Mouse (Mus musculus) adrenal gland, postnatal 4 days (tissue): ENCODE results near the gene Rac1. TPM values are rescaled to one million over a fixed set of nuclear protein-coding genes. Genes with fewer than 3 reads are reported as not detected.
"Not testable (repeated sequence)": the region's sequence is repeated elsewhere in the genome, so short reads cannot be mapped to it uniquely, and the experiment has no call there.

ENCODE experiments used
- DNase-seq, 2 experiments: peaks; one replicate each; pipeline ENCODE4 v3.0.0; 2021 to 2022; ENCODE audit warnings: low spot score in 2 of 2, mixed read lengths in 2 of 2
- total RNA-seq, 2 experiments: library from RNA; stranded (reverse); gene quantifications; 2 replicates each; pipeline ENCODE4 v1.2.3; 2021

The Rac1 gene
- total RNA-seq, 2 experiments from 2014 or later = 390 TPM

GRCm38 (mm10) chr5:143526698-143527331 lies 1.0 kb downstream of the Rac1 start:
- DNase-seq = no peak

- no peak for DNase-seq
Observed at GRCm38 (mm10) chr5:143525454-143526225, 2.2 kb downstream of the Rac1 start.

- DNase-seq = no peak
Observed at GRCm38 (mm10) chr5:143522882-143523281, 5.0 kb downstream of the Rac1 start.

GRCm38 (mm10) chr5:143520415-143520814 lies 7.4 kb downstream of the Rac1 start:
- no peak for DNase-seq

GRCm38 (mm10) chr5:143518045-143518591 lies 9.7 kb downstream of the Rac1 start:
- no peak for DNase-seq

- no peak for DNase-seq
Observed at GRCm38 (mm10) chr5:143517436-143517835, 10.4 kb downstream of the Rac1 start.

GRCm38 (mm10) chr5:143517005-143517404 lies 10.8 kb downstream of the Rac1 start:
- DNase-seq = no peak

- no peak for DNase-seq
Observed at GRCm38 (mm10) chr5:143514878-143515277, 13.0 kb downstream of the Rac1 start.

- no peak for DNase-seq
Observed at GRCm38 (mm10) chr5:143512305-143512704, 15.5 kb downstream of the Rac1 start.

GRCm38 (mm10) chr5:143511577-143511976 lies 16.3 kb downstream of the Rac1 start:
- DNase-seq = no peak

GRCm38 (mm10) chr5:143509737-143510136 lies 18.1 kb downstream of the Rac1 start:
- DNase-seq = no peak

- no peak for DNase-seq
Observed at GRCm38 (mm10) chr5:143509294-143509693, 18.5 kb downstream of the Rac1 start.

- DNase-seq = no peak
Observed at GRCm38 (mm10) chr5:143505545-143505944, 22.3 kb downstream of the Rac1 start.

- DNase-seq = no peak
Observed at GRCm38 (mm10) chr5:143505056-143505455, 22.8 kb downstream of the Rac1 start.

- DNase-seq = no peak
Observed at GRCm38 (mm10) chr5:143504453-143504852, 23.4 kb downstream of the Rac1 start.

- DNase-seq = no peak
Observed at GRCm38 (mm10) chr5:143503740-143504139, 24.1 kb downstream of the Rac1 start.

- no peak for DNase-seq
Observed at GRCm38 (mm10) chr5:143502899-143503557, 24.8 kb downstream of the Rac1 start.

GRCm38 (mm10) chr5:143501649-143502048 lies 26.2 kb downstream of the Rac1 start:
- no peak for DNase-seq

GRCm38 (mm10) chr5:143501140-143501539 lies 26.7 kb downstream of the Rac1 start:
- no peak for DNase-seq

- not testable (repeated sequence) for DNase-seq
Observed at GRCm38 (mm10) chr5:143500711-143501110, 27.1 kb downstream of the Rac1 start.

- DNase-seq = no peak
Observed at GRCm38 (mm10) chr5:143499686-143500085, 28.1 kb downstream of the Rac1 start.

- DNase-seq = no peak
Observed at GRCm38 (mm10) chr5:143499197-143499596, 28.6 kb downstream of the Rac1 start.
